Mouse (Mus musculus) layer of hippocampus, adult 2 months (tissue): ENCODE measurements around the gene Agrp. TPM values are rescaled to one million over a fixed set of nuclear protein-coding genes. Genes with fewer than 3 reads are reported as not detected.
A peak's percentile ranks its signal among the peaks of the same experiment; 100 is the strongest.

ENCODE experiments used
- DNase-seq, 2 experiments: peaks; one replicate each; pipeline ENCODE4 v3.0.0; 2022; ENCODE audit warnings: low spot score in 2 of 2
- H3K27ac ChIP-seq: fragments of 200-600 bp; 2 replicates; pipeline ENCODE4 v1.8.1; 2022
- H3K4me3 ChIP-seq: fragments of 200-600 bp; 2 replicates; pipeline ENCODE4 v1.8.1; 2022; ENCODE audit warnings: mild to moderate bottlenecking
- CTCF ChIP-seq: fragments of 200-600 bp; conservative IDR thresholded peaks from 2 replicates; pipeline ENCODE4 v1.8.1; 2022; ENCODE audit warnings: antibody characterized with exemption, mild to moderate bottlenecking, moderate library complexity
- total RNA-seq, 2 experiments: library from RNA; stranded (reverse); gene quantifications; 2 replicates each; pipeline ENCODE4 v1.2.3; 2021

The Agrp gene
- total RNA-seq, 2 experiments from 2014 or later = not detected

DNA sequence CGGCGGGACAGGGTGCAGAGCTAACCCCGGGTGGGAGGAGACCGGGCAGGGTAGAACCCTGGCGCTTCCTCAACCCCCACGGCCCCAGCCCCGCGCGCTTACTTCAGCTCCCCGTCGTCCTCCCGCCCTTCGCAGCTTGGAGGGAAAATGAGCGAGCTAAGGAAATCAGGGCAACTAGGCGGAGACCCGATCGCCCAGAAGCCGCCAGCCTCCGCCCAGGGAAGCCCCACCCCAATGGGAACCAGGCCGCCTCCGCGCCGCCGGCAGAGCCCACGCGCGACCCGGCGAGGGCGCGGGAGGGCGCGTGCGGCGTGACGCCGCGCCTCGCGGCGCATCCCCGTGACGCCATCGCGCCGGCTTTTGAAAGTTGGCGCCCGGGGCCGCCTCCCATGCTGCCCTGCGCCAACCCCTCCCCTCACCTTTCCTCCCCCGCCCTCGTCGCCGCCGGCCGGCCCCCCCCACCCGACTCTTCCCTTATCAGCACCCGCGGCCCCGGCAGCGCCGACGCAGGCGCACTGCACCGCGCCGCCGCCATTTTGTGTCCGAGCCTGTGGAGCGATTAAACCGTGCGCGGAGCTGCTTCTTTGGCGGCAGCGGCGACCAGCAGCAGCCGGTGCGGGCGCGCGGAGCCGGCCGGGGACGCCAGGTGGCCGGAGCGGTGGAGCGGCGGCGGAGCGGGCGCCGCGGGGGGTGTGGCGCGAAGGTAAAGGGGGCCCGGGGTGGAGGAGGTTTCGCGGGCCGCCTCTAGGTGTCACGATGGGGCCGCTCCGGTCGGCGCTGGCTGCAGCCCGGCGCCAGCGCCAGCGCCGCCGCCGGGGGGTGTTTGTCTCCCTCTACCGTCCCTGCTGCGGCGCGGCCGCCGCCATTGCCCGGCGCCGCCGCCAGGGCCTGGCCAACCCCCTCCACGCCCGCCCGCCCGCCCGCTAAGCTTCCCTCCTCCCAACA, 903 bp downstream of the Agrp start, which contains the start of gene Ctcf:
Gene Ctcf, plus strand, starts transcription at position 551 of the 945 bp plus-strand sequence.
- peak within 1 kb of the TSS; percentile 100 for H3K27ac ChIP-seq
- H3K4me3 ChIP-seq = peak within 1 kb of the TSS; percentile 75
- DNase-seq = peak; percentile 87
- peak; percentile 77 for TF ChIP-seq CTCF

DNA sequence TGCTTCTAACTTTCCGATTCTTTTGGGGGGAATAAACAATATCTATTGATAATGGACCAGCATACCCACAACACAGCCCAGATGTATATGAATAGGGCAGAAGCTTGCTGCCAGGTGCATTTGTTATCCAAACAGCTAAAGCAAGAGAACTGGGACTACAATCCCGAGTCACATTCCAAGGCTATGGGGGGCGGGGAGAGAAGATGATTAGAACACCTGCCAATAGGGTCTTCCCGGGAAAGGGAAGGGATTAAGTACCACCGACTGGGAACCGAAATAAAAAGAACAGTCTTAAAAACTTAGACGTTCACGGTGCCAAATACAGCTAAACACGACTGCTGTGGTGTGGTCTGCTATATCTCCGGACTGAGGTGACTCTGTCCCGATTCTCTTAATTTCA, 1.7 kb downstream of the Agrp start:
- no peak for DNase-seq
- H3K4me3 ChIP-seq = peak overlapping the region; percentile 75
- no peak for TF ChIP-seq CTCF
- H3K27ac ChIP-seq = peak overlapping the region; percentile 100

DNA sequence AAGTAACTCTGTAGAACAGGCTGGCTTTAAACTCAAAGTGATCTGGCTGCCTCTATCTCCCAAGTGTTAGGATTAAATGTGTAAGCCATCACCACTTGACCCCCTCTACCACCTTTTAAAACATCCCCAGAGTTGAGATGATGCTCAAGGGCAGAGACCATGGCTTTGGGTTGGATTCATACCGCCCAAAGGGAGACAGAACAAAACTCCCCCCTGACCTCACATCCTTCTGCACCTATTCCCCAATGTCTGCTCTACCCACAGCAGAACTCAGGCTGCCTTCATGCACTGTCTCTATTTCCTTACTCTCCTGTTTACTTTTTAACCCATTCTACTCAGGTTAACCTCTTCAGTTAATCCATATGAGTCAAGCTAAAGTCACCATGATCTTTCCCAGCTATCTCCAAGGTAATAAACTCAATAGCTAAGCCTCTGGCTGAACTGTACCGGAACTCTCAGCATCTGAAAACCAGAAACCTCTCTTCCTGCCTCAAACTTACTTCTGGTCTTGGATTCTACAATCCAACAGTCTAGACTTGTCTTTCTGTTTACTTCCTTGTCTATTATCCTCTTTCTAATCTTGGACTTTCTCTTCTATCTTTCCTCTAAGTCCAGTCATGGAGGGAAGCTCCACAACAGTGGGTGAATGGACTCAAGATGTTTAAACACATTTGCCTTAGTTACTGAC, 2.3 kb downstream of the Agrp start:
- Histone ChIP-seq H3K4me3 (peak overlapping the region; percentile 75), H3K27ac (peak overlapping the region; percentile 100)
- TF ChIP-seq CTCF = no peak
- DNase-seq = no peak

DNA sequence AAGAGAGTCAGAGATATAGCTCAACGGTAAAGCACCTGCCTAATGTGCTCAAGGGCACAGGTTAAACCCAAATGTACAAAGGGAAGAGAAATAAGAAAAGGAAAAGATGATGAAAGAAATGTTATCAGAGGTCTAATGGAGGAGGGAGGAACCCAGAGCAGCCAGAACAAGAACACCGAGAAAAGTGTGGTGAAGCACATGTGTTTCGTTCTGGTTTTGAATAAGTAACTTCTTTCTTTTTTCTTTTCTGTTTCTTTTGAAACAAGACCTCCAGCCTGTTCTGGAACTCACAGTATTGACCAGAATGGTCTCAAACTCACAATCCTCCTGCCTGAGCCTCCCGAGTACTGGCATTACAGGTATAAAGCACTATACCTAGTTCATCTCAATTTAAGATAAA, 7.9 kb downstream of the Agrp start:
- DNase-seq = no peak
- no peak for TF ChIP-seq CTCF
- Histone ChIP-seq H3K4me3 (no peak overlapping the region), H3K27ac (no peak overlapping the region)

DNA sequence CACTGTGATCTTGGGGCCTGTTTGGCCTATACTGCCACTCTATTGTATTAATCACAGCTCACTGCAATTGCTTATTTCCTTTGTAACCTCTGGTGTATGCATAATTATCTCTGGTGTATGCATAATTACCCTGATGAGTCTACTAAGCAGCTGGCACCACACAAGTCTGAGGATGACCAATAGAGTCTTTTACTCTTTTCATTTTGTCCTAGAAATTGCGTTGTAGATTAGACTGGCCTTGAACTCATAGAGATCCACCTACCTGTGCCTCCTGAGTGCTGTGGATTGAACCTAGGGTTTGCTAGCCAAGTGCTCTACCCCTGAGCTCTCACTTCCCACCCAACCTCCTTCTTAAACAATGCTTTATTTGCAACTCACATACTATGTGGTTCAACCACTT, 11.1 kb downstream of the Agrp start:
- no peak for DNase-seq
- TF ChIP-seq CTCF = no peak
- peak overlapping the region; percentile 83 for H3K27ac ChIP-seq
- no peak overlapping the region for H3K4me3 ChIP-seq

DNA sequence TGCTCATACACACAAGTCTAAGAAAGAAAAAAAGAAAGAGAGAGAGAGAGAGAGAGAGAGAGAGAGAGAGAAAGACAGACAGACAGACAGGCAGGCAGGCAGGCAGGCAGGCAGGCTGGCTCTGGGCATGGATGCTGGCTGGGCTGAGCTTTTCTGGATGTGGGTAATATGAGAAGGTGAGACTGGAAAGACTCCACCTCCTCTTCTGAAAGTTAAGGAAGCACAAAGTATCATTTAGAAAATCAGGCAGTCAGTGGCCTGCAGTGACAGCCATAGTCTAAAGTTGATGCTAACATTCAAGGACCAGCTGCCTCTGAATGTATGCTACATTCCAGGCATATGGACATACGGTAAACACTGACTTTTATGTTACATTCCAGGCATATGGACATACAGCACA, 12.4 kb downstream of the Agrp start:
- H3K4me3 ChIP-seq = no peak overlapping the region
- TF ChIP-seq CTCF = no peak
- no peak for DNase-seq
- H3K27ac ChIP-seq = peak overlapping the region; percentile 83

DNA sequence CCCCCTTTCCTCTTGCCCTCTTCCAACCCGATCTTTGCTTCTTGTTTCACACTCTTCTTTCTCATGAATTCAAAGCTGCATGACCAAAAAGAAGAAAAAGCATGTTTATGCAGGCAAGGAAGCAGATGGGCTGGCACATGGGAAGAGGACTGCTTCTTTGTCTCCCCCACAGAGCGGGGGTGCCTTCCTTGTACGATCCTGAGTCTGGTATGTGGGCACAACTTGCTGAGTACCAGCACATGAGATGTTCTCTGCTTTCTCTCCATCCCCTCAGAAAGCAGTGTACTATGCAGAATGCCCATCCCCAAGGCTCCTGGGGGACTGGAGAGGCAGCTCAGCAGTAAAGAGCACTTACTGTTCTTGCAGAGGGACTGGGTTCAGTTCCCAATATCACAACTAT, 12.8 kb downstream of the Agrp start:
- TF ChIP-seq CTCF = no peak
- Histone ChIP-seq H3K27ac (peak overlapping the region; percentile 83), H3K4me3 (no peak overlapping the region)
- DNase-seq = peak; percentile 71 to 90

DNA sequence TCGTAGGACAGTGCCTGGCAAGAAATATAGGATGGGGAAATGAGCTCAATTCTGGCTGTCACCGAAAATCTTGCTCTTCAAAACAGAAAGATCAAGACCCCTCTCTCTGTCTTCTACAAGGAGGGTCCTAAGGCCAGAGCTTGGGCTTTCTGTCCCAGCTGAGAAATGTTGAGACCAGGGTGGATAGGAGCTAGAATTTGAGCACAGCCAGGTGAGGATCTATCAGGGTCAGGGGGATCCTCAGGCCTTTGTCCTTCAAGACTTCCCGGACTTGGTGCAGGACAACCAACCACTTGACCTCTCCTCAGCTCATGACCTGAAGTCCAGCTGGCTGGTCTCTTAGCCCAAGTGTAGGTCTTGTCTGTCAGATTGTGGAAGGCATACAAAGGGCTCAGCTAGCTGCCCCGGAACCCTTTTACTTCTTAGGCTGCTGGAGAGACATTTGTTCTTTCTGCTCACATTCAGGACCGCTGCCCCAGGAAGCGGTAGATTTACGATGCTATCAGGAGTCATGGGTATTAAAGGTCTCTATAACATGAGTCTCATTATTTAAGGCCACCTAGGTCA, 13.4 kb downstream of the Agrp start:
- Histone ChIP-seq H3K27ac (peak overlapping the region; percentile 83), H3K4me3 (no peak overlapping the region)
- DNase-seq = no peak
- TF ChIP-seq CTCF = no peak

DNA sequence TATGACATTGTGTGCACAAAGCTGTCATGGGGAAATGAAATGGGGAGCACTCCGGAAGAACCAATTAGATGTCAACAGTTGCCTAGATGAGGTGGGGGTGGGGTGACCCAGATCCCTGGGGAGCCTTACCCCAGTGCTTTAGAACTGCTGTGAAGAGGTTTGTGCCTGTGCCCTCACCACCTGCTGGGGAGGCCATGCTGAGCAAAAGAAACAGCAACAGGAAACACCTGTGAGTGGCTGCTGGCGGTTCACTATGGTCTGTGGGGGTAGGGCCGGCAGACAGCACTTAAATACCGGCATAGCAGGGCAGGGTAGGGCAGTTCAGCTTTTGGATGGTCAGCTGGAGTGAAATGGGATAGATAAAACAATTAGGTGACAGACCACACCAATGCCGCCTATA, 14.1 kb downstream of the Agrp start:
- DNase-seq = no peak
- no peak overlapping the region for H3K4me3 ChIP-seq
- peak overlapping the region; percentile 83 for H3K27ac ChIP-seq
- TF ChIP-seq CTCF = no peak

DNA sequence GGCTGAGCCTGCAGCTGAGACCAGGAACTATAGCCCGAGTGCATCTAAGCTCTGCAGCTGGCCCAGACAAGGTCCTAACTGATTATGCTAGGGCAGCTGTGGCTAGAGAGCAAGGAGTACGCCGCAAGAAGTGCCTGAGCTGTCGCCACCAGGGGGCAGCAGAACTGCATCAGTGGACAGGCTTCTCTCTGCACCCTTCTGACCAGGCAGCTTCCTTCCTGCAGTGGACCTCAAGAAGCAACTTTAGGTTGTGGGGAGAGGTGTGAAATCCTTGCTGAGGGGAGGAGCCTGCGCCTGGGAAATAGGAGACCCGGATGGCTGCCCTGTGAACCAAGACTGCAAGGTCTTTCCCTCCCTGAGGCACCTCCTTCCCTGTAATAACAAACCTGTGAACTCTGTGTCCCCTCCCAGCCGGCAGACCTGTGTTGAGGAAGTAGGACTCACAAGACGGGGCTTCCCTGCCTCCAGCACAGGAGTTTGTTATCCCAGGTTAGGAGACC, 14.7 kb downstream of the Agrp start:
- H3K27ac ChIP-seq = peak overlapping the region; percentile 83
- peak; percentile 98 for TF ChIP-seq CTCF

DNA sequence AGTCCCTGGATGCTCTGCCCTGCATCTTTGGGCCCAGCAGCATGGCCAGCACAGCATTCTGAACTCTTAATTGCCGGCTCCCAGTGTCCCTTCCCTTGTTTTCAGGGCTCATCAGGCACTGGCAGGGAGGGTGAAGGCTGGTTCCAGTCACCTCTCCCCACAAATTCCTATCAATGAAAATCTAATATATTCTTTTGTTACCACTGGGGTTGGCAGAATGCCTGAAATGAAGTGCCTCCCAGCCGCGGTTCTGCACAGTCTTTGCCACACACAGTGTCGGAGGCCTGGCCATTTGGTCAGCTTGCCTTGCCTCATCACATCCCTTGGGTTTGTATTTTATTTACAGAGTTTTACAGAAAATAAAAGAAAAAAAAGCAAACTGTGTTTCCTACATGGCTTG, 15.4 kb downstream of the Agrp start:
- no peak for DNase-seq
- TF ChIP-seq CTCF = no peak
- peak overlapping the region; percentile 83 for H3K27ac ChIP-seq

More for the DNA sequence above, 14.7 kb downstream of the Agrp start:
- DNase-seq = peak; percentile 90 to 94
- no peak overlapping the region for H3K4me3 ChIP-seq

DNA sequence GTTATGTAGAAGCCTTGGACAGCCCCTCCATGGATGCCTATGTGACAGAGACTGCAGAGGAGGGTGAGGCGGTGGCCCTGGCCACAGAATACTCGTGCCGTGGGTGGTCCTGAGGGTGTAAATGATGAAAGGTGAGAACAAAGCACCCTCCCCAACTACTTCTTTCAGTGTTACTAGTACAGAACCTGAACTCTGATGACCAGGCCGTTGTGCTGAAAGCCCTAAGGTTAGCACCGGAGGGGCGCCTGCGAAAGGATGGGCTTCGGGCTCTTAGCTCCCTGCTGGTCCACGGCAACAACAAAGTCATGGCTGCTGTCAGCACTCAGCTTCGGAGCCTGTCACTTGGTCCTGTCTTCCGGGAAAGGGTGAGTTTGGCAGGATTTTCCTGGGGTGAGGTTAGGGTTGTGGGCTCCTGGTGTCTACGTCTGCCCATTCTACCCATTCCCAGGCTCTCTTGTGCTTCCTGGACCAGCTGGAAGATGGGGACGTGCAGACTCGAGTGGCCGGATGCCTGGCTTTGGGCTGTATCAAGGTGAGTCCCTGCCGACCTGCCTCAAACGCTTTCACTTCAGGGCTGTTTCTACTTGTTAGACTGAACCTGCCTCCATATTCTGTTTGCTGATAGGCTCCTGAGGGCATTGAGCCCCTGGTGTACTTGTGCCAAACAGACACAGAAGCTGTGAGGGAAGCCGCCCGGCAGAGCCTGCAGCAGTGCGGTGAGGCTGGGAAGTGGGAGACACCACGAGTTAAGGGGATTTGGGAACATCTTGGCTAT, 16.1 kb downstream of the Agrp start:
- Histone ChIP-seq H3K4me3 (no peak overlapping the region), H3K27ac (peak overlapping the region; percentile 83)
- DNase-seq = no peak
- no peak for TF ChIP-seq CTCF

More for the DNA sequence above, 15.4 kb downstream of the Agrp start:
- H3K4me3 ChIP-seq = no peak overlapping the region
